Mouse (Mus musculus) lung, adult 2 months (tissue): ENCODE measurements around the gene Zfp956.

Experiments
- CTCF ChIP-seq: fragments of 200-500 bp; IDR thresholded peaks from 2 replicates; pipeline ENCODE4 v1.5.1; 2011; ENCODE audit warnings: mild to moderate bottlenecking, low read length, control low read depth; ENCODE audit not compliant: insufficient read depth
- POLR2A ChIP-seq: fragments of 200-500 bp; IDR thresholded peaks from 2 replicates; pipeline ENCODE4 v1.6.1; 2011; ENCODE audit warnings: low read depth, mild to moderate bottlenecking, control low read depth, low read length, borderline replicate concordance; ENCODE audit errors: extremely low read depth

DNA sequence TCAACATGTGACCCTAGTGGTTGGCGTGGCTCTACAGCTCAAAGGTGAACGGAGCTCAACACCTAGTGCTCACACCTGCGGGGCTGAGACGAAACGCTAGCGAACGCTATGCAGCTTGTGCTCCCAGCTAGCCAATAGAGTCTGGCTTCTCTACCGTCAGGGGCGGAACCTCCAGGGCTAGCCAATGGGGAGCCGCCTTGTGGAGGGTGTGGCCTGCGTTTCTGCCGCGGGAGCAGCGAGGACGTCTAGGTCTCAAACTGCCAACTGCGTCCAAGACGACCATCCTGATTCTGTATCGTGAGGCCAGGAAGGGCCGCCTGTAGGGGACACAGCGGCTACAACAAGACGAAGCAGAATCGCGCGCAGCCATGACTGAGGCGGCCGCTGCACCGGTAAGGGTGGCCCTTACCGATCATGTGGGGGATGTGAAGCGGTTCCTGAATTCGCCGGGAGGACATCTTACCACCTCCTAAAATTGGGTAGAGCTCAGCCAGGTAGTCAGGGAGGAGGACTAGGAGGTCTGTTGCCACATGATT is at the start of gene Zfp956:
- TF ChIP-seq POLR2A (peak; percentile 79; the same call in 1 of the 2 replicates), CTCF (no peak)
